Mouse (Mus musculus) G1E (cell line): ENCODE measurements at regions not wholly inside any gene's neighbourhood (a gene's known extent, or its start where the extent isn't known, plus 50 kb on each side); places are given as distances from the start of the nearest gene placed in this dataset.

ENCODE experiments used
- ATAC-seq: 2 replicates; pipeline ENCODE4 v1.8.0; 2016; ENCODE audit warnings: mild to moderate bottlenecking; ENCODE audit not compliant: insufficient number of reproducible peaks, poor library complexity, low FRiP score, severe bottlenecking; ENCODE audit errors: extremely low read depth
- DNase-seq: peaks from one replicate; pipeline ENCODE4 v3.0.0; 2012; ENCODE audit warnings: low spot score
- H3K27me3 ChIP-seq: 2 replicates; pipeline ENCODE4 v1.6.1; 2012; ENCODE audit warnings: mild to moderate bottlenecking, low read length, inconsistent platforms; ENCODE audit not compliant: insufficient read depth
- H3K36me3 ChIP-seq: replicated peaks from 2 replicates; pipeline ENCODE3; 2012; ENCODE audit warnings: mild to moderate bottlenecking, inconsistent platforms
- H3K4me1 ChIP-seq: 2 replicates; pipeline ENCODE4 v1.6.1; 2012; ENCODE audit warnings: low read depth, low read length, inconsistent platforms, mixed read lengths; ENCODE audit not compliant: insufficient read depth
- H3K4me3 ChIP-seq: 2 replicates; pipeline ENCODE4 v1.5.1; 2012; ENCODE audit warnings: low read depth, mild to moderate bottlenecking, inconsistent platforms, low read length, moderate library complexity, mixed read lengths
- H3K9me3 ChIP-seq: replicated peaks from 2 replicates; pipeline ENCODE4 v1.6.1; 2012; ENCODE audit warnings: inconsistent platforms
- CTCF ChIP-seq: IDR thresholded peaks from 2 replicates; pipeline ENCODE4 v1.5.1; 2012; ENCODE audit warnings: low read depth, low read length, inconsistent platforms, mixed read lengths
- GATA1 ChIP-seq: IDR thresholded peaks from 2 replicates; pipeline ENCODE4 v1.6.1; 2012; ENCODE audit warnings: borderline replicate concordance, low read length, inconsistent platforms, mixed read lengths
- GATA2 ChIP-seq: IDR thresholded peaks from 2 replicates; pipeline ENCODE4 v1.6.1; 2012; ENCODE audit warnings: low read depth, low read length, inconsistent platforms, borderline replicate concordance
- POLR2AphosphoS5 ChIP-seq: IDR thresholded peaks from 2 replicates; pipeline ENCODE4 v1.6.1; 2012; ENCODE audit warnings: low read depth, low read length, inconsistent platforms; ENCODE audit not compliant: insufficient replicate concordance
- TAL1 ChIP-seq: conservative IDR thresholded peaks from 2 replicates; pipeline ENCODE4 v1.6.1; 2012; ENCODE audit warnings: low read depth, low read length, inconsistent platforms, mixed read lengths

DNA sequence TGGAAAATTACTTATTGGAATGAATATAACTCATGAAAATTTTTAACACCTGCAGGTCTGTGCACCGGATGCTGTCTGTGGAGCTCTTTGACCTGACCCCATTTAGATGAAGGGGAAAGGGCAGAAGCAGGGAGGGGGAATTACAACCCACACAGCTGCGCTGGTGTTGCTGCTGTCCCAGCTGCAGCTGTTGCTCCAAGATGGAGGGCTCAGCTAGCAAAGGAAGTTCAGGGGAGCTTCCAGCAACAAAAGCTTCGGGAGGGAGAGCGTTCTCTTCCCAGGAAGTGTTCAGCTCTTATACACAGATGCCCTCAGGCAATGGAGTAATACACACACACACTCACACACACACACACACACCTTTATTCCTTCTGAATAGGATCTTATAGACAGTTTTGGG, 219.6 kb downstream of the Car2 start:
- no peak for DNase-seq
- TF ChIP-seq CTCF (no peak), GATA2 (no peak), POLR2AphosphoS5 (no peak), TAL1 (no peak), GATA1 (no peak)

GRCm38 (mm10) chr3:15106281-15106680, 220.2 kb downstream of the Car2 start:
- TF ChIP-seq GATA1 (no peak), TAL1 (no peak), POLR2AphosphoS5 (no peak), GATA2 (no peak), CTCF (no peak)
- ATAC-seq: no peak

More for the DNA sequence above, 219.6 kb downstream of the Car2 start:
- no peak for ATAC-seq
- no peak overlapping the region for H3K4me3 ChIP-seq
- H3K4me1 ChIP-seq: no peaks in the 10 kb centered on the region
- H3K9me3 ChIP-seq: no peaks in the 10 kb centered on the region
- H3K27me3 ChIP-seq: peaks cover 5% of the 10 kb centered on the region; the same call in 1 of the 2 replicates
- H3K36me3 ChIP-seq: no peaks in the 10 kb centered on the region

GRCm38 (mm10) chr3:15107301-15107700, 221.2 kb downstream of the Car2 start:
- no peaks in the 10 kb centered on the region for H3K4me1 ChIP-seq
- H3K9me3 ChIP-seq: no peaks in the 10 kb centered on the region
- H3K27me3 ChIP-seq: peaks cover 3% of the 10 kb centered on the region; the same call in 1 of the 2 replicates
- TF ChIP-seq CTCF (no peak), TAL1 (no peak), GATA2 (no peak), GATA1 (no peak), POLR2AphosphoS5 (no peak)
- DNase-seq (no peak), ATAC-seq (no peak)
- no peaks in the 10 kb centered on the region for H3K36me3 ChIP-seq
- H3K4me3 ChIP-seq: no peak overlapping the region

More at GRCm38 (mm10) chr3:15106281-15106680, 220.2 kb downstream of the Car2 start:
- DNase-seq: no peak
- H3K4me3 ChIP-seq: no peak overlapping the region
- H3K9me3 ChIP-seq: no peaks in the 10 kb centered on the region
- H3K36me3 ChIP-seq: no peaks in the 10 kb centered on the region
- peaks cover 3% of the 10 kb centered on the region; the same call in 1 of the 2 replicates for H3K27me3 ChIP-seq
- no peaks in the 10 kb centered on the region for H3K4me1 ChIP-seq

DNA sequence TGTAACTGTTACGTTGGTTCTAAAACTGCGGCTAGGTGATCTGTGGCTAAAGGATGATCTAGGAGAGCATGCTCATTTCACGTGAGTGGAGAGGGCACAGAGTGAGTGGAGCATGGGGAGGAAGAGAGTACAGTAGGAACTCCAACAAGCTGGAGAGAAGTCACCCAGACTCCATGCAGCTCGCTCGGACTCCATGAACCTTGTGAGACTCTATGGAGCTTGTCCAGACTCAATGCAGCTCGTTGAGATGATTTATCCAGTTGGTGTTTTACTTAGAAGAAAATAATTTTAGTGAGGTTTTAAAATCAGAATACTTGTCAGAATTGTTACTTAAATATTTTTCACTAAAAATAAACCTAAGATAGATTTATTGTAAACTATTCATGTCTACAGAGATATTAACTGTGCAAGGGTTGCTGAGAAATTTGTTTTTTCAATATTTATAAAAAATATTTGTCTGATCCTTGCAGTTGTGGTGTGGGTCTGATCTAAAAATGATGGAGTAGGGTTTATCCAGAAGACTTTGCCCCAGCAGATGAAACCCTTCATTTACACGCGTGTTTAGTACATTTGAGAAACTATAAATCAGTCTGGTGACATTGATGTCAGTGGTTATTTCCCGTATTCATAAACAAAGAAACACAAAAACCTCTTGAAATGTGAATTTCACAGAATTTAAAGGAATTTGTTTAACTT, 222.3 kb downstream of the Car2 start:
- no peak for TF ChIP-seq TAL1
- TF ChIP-seq CTCF: no peak
- no peak for TF ChIP-seq GATA1
- TF ChIP-seq POLR2AphosphoS5: no peak
- no peak for TF ChIP-seq GATA2
- H3K4me3 ChIP-seq: no peak overlapping the region
- H3K27me3 ChIP-seq: peaks cover 3% of the 10 kb centered on the region; the same call in 1 of the 2 replicates
- DNase-seq (no peak), ATAC-seq (no peak)
- no peaks in the 10 kb centered on the region for H3K9me3 ChIP-seq
- H3K4me1 ChIP-seq: no peaks in the 10 kb centered on the region
- H3K36me3 ChIP-seq: no peaks in the 10 kb centered on the region

DNA sequence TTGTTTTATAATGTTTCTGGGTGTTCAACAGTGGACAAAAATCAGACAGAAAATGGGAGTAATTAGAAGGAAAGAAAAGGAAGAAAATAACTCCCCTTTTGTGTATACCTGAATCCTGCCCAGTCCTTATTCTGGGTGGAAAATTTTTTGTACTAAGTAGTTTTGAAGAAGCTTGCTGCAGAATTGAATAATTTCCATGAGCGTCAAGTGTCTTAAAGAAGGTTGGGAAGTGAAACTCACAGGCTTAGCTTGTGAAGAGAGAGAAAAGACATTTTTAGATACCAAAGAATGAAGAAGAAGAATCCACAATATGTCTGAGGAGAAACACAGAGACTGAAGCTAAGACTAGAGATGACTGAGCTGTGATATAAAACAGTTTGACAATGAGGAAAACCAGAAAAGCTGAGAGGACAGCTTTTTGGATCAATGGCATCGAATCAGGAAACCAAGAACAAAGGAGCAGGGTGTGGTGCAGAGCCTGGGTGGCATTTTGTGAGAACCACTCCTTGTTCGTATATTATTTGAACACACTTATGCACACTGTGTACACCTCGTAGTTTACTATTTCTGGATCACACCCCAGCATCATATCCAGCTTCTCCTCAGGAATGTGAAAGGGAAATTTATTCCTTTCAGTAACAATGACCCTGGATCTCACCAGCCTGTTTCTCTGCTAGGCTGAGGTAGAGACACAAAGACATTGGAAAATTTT, 221.9 kb downstream of the Gm9733 start:
- H3K4me3 ChIP-seq: no peak overlapping the region
- ATAC-seq (no peak), DNase-seq (no peak)
- no peaks in the 10 kb centered on the region for H3K36me3 ChIP-seq
- H3K27me3 ChIP-seq: peaks cover 3% of the 10 kb centered on the region; the same call in 1 of the 2 replicates
- H3K9me3 ChIP-seq: no peaks in the 10 kb centered on the region
- no peaks in the 10 kb centered on the region for H3K4me1 ChIP-seq
- TF ChIP-seq GATA1 (no peak), GATA2 (no peak), TAL1 (no peak), CTCF (no peak), POLR2AphosphoS5 (no peak)

GRCm38 (mm10) chr3:15112177-15112838, 219.8 kb downstream of the Gm9733 start:
- no peaks in the 10 kb centered on the region for H3K27me3 ChIP-seq
- no peak for DNase-seq

More at GRCm38 (mm10) chr3:15112177-15112838, 219.8 kb downstream of the Gm9733 start:
- Histone ChIP-seq H3K36me3 (no peaks in the 10 kb centered on the region), H3K4me3 (no peak overlapping the region), H3K9me3 (no peaks in the 10 kb centered on the region), H3K4me1 (no peaks in the 10 kb centered on the region)
- no peak for ATAC-seq
- no peak for TF ChIP-seq GATA2
- TF ChIP-seq GATA1: no peak
- TF ChIP-seq POLR2AphosphoS5: no peak
- no peak for TF ChIP-seq CTCF
- no peak for TF ChIP-seq TAL1
